Mouse (Mus musculus): ENCODE measurements around the gene Cx3cr1.

The Cx3cr1 gene

GRCm38 (mm10) chr9:120082691-120083090 is 13.0 kb upstream of the Cx3cr1 start:
- no peak for DNase-seq (ENCODE audit: low spot score)

DNA sequence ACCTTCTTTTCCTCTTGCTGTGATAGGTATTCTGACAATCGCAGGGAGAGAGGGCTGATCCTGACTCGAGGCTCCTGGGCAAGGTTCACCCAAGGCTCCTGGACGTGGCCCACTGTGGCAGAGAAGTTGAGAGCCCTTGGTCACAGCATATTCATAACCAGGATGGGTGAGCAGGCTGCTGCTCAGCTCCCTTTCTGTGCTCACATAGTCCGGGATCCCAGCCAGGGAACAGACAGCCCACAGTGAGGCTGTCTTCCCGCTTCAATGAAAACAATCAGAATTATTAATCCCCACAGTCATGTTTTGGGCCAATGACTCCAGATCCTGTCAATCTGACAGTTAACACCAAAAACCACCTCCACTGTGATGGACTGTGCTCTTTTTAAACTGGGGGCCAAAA is 12.3 kb upstream of the Cx3cr1 start:
- DNase-seq (ENCODE audit: low spot score): no peak

DNA sequence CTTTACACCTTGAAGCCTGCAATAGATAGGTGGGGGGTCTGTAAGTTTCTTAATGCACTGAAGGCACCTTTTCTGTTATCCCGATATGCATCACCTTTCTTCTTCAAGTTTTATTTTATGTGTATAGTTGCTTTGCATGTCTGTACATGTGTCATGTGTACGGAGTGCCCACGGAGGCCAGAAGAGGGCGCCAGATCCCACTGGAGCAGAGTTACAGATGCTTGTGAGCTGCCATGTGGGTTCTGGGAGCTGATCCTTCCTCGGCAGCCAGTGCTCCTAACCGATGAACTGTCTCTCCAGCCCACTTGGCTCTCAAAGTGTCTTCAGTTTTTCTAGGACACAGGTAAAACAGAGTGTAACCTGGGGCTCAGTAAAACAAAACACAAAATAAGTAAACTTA is 11.6 kb upstream of the Cx3cr1 start:
- DNase-seq (ENCODE audit: low spot score): peak; percentile 24

DNA sequence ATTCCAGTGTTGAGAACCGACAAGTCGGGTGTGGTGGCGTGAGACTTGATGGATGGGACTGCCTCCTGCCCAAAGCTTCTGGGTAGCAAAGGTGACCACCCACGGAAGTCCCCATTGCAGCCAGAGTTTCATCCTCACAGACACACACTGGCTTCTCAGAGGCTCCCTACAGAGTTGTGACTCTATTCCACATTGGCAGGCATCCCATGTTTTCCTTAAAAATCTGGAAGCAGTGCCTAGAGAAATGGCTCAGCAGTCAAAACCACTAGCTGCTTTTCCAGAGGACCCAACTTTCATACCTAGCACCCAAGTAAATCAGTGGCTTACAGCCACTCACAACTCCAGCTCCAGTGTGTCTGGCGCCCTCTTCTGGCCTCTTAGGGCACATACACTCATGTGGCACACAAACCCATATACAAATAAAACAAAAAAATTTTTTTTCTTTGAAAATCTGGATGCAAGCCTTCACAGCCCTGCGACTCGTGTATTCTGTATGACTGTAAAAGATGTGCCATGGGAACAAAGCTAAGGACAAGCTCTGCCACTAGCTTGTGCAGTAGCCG is 10.9 kb upstream of the Cx3cr1 start:
- no peak for DNase-seq (ENCODE audit: low spot score)

DNA sequence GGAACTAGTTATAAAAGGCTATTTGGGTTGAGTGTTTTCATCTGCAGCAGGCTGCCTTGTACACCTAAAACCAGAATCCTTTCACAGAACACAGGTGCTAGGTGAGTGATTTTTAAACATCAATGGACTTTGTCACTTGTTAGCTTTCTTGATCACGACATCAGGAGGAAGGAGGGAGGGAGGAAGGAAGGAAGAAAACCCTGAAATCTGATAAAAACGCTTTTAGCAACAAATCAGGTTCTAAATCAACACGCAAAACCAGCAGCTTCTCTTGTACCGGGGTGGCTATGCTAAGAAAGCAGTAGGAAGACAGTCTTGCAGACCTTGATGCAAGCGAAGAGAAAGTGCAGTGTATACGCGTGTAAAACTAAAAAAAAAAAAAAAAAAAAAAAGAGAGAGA is 10.2 kb upstream of the Cx3cr1 start:
- DNase-seq (ENCODE audit: low spot score): no peak

- no peak for DNase-seq (ENCODE audit: low spot score)
Observed at GRCm38 (mm10) chr9:120078241-120078640, 8.6 kb upstream of the Cx3cr1 start.

DNA sequence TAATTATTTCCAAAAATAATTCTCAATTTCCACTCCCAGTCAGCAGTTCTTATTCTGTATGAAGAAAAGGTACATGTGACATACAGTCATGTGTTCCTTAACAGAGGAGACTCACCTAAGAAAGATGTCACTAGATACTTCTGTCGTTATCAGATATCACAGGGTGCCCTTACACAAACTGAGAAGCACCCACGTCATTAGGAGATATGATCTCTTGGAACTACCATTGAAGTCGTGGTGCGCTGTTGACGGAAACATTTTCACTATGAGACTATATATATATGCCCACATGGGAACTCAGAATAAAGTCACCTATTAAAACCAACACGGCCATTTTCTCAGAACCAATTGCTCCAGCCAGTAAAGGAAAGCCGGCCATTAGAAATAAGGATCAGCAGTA is 4.8 kb upstream of the Cx3cr1 start:
- DNase-seq (ENCODE audit: low spot score): no peak

DNA sequence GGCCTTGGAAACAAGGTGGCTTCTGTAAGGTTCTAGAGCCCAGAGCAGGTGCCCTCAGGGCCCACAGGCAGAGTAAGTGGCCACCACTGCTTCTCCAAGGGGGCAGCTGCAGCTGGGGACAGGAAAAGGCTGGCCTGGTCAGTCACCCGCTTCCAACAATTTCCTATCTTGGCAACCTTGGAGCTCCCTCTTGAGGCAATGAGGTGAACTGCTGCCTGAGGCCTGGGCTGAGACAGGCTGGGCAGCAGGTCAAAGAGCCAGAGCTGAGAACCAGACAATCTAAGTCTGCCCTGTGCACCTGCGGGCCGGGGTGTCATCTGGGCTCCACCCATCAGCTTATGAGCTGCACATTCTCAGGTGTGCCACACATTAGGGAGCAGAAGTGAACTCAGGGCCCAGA is 3.5 kb upstream of the Cx3cr1 start:
- peak; percentile 89 for DNase-seq (ENCODE audit: low spot score)

DNA sequence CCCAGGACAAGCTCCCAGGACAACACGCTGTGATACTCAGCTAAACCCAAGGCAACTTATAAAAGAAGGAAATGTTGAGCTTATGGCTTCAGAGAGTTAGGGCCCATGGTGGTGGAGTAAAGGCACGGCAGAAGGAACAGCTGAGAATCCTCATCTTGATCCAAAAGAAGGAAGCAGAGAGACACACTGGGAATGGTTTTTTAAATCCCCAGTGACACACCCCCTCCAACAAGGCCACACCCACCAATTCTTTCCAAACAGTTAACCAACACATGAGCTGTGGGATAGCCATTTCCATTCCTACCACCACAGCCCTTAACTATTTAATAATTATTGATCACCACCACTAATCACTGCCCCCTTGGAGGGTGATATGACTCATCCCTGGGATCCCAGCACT is 1.6 kb upstream of the Cx3cr1 start:
- no peak for DNase-seq (ENCODE audit: low spot score)

DNA sequence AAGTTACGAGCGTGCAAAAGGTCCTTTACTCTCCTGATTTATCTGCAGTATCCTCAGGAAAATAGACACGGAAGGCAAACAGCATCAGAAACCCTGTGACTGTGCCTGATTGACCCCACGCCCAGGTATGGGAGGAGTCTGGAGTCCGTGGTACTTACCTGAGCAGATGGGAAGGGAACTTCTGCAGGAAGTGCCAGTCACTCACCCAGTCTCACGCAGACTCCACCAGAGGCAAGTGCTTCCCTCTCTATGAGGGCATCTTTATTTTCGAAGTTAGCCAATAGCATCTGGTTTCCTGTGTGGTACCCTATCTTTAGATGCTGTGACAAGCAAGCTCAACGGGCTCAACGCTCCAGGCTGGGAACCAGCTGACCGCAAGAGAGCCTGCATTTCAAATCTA is 1.6 kb downstream of the Cx3cr1 start:
- no peak for DNase-seq (ENCODE audit: low spot score)

DNA sequence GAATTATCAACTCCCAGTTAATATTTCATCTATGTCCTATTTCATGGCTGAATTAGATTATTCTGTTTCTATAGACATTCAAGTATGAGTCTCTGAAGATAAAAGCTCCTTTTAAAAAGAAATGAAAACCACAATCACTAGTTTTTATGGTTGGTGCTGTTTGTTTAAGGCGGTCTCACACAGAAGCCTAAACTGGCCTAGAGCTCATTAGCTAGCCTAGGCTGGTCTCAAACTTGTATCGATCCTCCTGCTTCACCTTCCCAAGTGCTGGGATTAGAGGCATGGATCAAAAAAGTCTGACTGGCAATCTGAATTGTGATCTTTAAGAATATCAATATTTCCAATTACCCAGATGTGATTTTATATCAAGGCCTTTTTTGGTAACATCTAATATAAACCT is 2.1 kb downstream of the Cx3cr1 start:
- no peak for DNase-seq (ENCODE audit: low spot score)

GRCm38 (mm10) chr9:120064317-120064716 is 5.4 kb downstream of the Cx3cr1 start:
- no peak for DNase-seq (ENCODE audit: low spot score)

DNA sequence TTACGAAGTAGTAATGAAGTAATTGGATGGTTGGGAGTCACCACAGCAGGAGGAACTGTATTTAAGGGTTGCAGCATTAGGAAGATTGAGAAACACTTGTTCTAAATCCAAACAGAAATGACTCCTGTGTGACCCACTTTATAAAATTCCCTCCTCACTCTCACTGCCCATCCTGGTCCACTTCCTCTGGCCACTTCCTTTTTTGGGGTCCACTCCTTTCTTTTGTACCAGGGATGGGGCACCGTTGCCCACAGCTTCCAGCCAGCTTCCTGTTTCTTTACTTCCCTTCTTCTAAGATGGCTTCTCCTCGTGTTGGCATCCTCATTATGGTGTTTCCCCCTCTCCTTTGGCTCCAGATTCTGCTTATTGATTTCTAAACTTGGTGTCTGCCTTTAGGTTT is 10.9 kb downstream of the Cx3cr1 start:
- DNase-seq (ENCODE audit: low spot score): no peak

DNA sequence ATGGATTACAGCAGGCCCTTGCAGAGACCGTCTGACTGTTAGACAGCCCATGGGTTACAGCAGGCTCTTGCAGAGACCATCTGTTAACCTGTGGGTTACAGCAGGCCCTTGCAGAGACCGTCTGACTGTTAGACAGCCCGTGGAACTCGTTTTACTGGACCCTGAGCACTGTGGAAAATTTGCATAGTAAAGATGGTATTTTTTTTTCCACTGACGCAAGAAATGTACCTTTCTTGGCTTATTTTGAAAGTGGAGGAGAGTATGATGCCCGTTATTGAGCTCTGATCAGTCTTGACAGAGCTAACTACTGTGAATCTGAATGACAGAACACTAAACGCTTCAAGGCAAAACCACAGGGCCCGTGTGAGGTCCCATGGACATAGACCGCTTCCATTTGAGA is 13.5 kb downstream of the Cx3cr1 start:
- no peak for DNase-seq (ENCODE audit: low spot score)

DNA sequence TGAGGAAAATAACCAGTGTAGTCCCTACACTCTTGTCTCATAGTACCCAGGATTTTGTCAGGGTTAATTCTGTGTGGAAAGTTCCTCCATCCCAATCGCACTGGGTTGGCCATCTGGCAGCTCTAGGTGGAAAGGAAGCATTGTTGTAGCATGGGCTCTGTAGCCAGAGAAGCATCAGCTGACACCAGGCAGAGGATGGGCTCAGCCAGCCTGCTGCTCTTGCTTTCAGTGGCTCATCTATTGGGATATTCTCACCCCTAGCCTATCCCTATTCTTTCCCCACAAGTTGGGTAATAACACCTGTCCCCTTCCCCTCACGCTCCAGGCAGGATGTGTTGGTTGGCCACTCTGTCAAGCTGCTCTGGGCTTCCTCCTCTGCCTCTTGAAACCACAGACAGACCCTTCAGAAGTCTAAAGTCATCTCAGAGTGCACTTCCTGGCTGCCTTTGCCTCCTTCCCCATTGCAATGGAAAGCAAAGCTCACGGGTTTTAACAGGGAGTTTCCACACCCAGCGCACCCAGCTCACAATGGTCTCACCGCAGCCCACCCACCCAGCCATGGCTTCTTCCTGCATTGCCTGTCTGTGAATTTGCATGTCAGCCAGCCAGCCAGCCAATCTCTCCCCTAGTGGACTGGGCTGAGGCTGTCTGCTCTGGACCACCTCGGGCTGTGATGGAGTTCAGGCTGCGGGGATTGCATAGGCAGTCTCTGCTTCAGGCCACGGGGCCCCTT is 15.0 kb downstream of the Cx3cr1 start:
- DNase-seq (ENCODE audit: low spot score): peak; percentile 38

- DNase-seq (ENCODE audit: low spot score): no peak
Observed at GRCm38 (mm10) chr9:120049407-120049806, 20.3 kb downstream of the Cx3cr1 start.

- DNase-seq (ENCODE audit: low spot score): no peak
Observed at GRCm38 (mm10) chr9:120048495-120048894, 21.2 kb downstream of the Cx3cr1 start.

DNA sequence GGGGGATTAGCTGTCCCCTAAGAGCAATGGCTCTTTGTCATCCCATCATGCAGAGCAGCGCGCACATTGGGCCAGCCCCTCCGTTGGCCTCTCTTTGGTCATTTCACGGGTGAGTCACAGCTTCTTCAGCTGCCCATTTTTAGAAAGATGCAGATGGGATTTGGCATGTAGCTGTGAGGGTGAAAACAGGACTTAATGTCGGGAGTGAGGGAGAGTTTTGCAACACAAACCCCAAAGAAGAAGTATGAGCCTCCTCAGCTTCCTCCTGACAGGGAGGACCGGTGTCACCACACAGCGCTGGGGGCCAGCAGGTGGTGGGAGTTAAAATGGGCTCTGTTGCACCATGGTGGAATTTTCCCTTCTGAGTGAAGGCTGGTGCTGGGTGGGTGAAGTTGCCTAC is 26.6 kb downstream of the Cx3cr1 start:
- no peak for DNase-seq (ENCODE audit: low spot score)

- DNase-seq (ENCODE audit: low spot score): no peak
Observed at GRCm38 (mm10) chr9:120037414-120037813, 32.3 kb downstream of the Cx3cr1 start.

DNA sequence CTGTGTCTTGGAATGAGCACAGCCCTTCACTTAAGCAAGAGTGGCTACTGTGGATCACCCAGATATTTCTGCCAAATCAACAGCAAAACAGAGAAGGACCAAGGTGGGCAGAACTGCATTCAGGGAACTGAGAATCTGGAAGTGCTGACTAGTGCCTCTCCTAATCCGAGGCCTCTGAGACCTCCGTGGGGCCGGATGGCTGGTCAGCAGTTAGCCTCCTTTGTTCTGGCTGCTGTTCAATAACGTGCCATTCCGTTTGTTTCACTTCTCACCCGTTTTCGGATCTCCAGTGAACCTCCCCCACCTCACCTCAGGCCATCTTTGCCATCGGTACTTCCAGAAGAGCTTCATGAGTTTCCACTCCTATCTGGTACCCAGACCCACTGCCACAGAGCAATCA is 35.3 kb downstream of the Cx3cr1 start:
- no peak for DNase-seq (ENCODE audit: low spot score)

DNA sequence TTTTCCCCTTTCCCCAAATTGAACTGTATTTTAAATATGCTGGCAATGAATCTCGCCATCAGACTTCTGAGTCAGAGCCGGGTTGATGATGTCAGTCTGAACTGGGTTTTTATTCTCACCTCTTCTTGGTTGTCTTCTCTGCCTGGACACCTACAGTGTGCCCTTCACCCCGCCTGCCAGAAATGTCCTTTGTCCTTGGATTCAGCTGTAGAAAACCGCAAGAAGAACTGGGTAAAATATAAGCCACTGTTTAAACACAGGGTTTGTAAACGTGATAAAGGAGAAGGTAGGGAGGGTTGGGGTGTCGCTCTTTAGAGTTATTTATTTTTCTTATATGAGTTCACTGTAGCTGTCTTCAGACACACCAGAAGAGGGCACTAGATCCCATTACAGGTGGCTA is 37.0 kb downstream of the Cx3cr1 start:
- DNase-seq (ENCODE audit: low spot score): no peak

DNA sequence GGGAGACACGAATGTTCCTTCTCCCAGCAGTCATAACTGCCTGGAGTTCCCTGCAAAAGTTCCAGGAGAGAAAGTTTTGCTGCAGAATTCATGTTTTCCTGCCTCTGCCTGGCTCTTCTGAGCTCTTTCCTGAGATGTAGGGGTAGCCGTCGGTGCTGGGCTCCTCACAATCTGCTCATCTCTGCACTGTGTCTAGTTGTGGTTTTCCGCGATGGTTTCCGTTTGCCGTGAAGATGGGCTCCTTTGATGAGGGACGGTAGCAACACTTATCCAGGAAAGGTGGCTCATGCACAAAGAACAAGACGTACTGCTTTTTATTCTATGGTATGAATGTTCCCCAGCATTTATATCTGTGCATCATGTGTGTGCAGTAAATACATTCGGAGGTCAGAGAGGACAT is 39.3 kb downstream of the Cx3cr1 start:
- no peak for DNase-seq (ENCODE audit: low spot score)

GRCm38 (mm10) chr9:120029880-120030279 is 39.8 kb downstream of the Cx3cr1 start:
- no peak for DNase-seq (ENCODE audit: low spot score)

Measured in embryo, embryonic 10 days (tissue).